Mouse (Mus musculus): ENCODE measurements around the gene Med12l. TPM values are rescaled to one million over a fixed set of nuclear protein-coding genes. Genes with fewer than 3 reads are reported as not detected.

Gene Med12l
- total and polyA plus RNA-seq, 3 experiments = 2.5 to 8.2 (median 6.9) TPM

DNA sequence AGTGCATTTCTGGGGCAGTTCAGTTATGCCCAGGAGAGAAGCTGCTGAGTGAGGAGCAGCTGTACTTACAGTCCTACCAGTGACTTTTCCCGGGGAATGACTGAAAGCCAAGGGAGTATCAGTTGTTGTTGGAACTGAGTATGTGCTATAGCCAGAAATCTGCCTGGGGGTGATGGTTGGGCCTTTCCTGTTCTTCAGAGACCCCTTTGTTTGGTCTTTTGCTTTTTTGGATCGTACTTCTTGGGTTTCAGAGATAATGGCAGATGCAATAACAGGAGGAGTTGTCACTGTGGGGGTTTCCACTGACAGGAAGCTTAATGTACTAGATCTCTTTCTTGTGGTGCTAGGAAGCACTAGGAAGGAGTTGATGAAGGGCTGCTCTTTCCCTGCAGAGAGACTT is 322.9 kb downstream of the Med12l start:
- Histone ChIP-seq H3K9ac (ENCODE audit: low read depth, low read length) (no peak overlapping the region), H3K36me3 (ENCODE audit: control insufficient read depth, insufficient read depth, low read length) (no peaks in the 10 kb centered on the region), H3K4me1 (ENCODE audit: control insufficient read depth, insufficient read depth, low read length) (no peaks in the 10 kb centered on the region), H3K27ac (no peak overlapping the region), H3K79me2 (replicated peaks; ENCODE audit: control insufficient read depth, insufficient read depth, low read length) (no peaks in the 10 kb centered on the region), H3K4me3 (no peak overlapping the region), H3K27me3 (ENCODE audit: control insufficient read depth, insufficient read depth, low read length) (no peaks in the 10 kb centered on the region)
- intact Hi-C loops (cut with DNase I) = loop anchor here (10.0 kb wide), 1 partner anchor 416 kb away; no protein-coding TSS in a partner anchor
- DNase-seq = no peak
- no peak for TF ChIP-seq CTCF (IDR thresholded peaks at IDR 0.05)
- no peak for TF ChIP-seq POLR2A (IDR thresholded peaks at IDR 0.05; ENCODE audit: insufficient read depth, low read depth, low read length)
- WGBS = 60% methylated on average over 2 of the region's 2 CpGs

DNA sequence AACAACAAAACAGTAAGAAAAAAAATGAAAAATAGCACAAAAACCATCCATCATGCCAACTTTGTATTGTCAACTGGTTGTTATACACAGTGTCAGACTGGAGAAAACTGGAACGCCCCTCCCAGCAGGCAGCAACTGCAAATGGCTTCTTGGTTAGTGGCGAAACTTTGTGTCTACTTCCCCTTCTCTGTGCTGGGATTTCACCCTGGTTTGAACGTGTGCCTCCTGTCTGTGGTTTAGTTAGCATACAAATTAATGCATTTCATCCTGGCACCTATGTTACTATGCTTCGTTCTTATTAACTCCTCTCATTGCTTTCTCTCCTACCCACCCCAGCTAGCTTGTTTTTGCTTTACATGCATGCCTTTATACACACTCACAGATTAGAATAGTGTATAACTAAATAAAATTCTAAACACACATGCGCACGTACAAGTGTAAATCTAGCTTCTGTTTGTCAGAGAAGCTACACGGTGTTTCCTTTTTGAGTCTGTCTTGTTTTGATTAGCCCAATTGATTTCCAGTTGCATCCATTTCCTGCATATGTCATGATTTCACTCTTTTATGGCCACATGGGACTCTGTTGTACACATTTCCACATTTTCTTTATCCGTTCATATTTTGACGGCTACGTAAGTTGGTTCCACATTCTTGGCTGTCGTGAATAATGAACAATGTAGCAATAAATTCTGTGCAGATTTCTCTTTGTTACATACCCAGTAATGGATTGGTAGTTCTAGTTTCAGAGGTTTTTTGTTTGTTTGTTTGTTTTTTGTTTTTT is 336.2 kb downstream of the Med12l start:
- no peak for DNase-seq
- Histone ChIP-seq H3K79me2 (replicated peaks; ENCODE audit: control insufficient read depth, insufficient read depth, low read length) (no peaks in the 10 kb centered on the region), H3K27ac (no peak overlapping the region), H3K4me3 (no peak overlapping the region), H3K36me3 (ENCODE audit: control insufficient read depth, insufficient read depth, low read length) (no peaks in the 10 kb centered on the region), H3K9ac (ENCODE audit: low read depth, low read length) (no peak overlapping the region), H3K4me1 (ENCODE audit: control insufficient read depth, insufficient read depth, low read length) (peaks cover 1% of the 10 kb centered on the region; the same call in 1 of the 2 replicates), H3K27me3 (ENCODE audit: control insufficient read depth, insufficient read depth, low read length) (no peaks in the 10 kb centered on the region)
- TF ChIP-seq EP300 (IDR thresholded peaks at IDR 0.05; ENCODE audit: insufficient read depth, low read depth, low read length) (no peak), CTCF (IDR thresholded peaks at IDR 0.05) (no peak), POLR2A (IDR thresholded peaks at IDR 0.05; ENCODE audit: insufficient read depth, low read depth, low read length) (no peak)
- 61% methylated on average over 11 of the region's 11 CpGs for WGBS
- intact Hi-C loops (cut with DNase I) = no loop called here

DNA sequence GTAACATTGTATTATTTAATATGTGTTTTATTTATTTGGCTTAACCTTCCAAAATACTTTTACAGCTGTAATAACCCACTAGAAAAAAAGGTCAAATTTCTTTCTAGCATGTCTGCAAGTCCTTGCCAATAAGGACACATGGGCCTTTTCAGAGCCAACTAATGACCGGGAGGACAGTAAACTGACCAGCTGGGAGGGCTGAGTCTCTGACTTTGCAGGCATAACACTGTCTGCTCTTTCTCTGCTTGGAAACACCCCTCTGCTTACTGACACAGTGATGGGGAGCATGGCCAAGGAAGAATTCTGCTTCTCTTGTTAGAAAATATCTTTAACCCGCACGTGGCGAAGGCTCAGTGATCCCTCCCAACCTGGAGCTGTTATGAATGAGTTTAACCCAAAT is 337.4 kb downstream of the Med12l start:
- Histone ChIP-seq H3K4me1 (ENCODE audit: control insufficient read depth, insufficient read depth, low read length) (peaks cover 1% of the 10 kb centered on the region; the same call in 1 of the 2 replicates), H3K36me3 (ENCODE audit: control insufficient read depth, insufficient read depth, low read length) (no peaks in the 10 kb centered on the region), H3K9ac (ENCODE audit: low read depth, low read length) (no peak overlapping the region), H3K27me3 (ENCODE audit: control insufficient read depth, insufficient read depth, low read length) (no peaks in the 10 kb centered on the region), H3K4me3 (peak overlapping the region; percentile 52; the same call in 1 of the 2 replicates), H3K79me2 (replicated peaks; ENCODE audit: control insufficient read depth, insufficient read depth, low read length) (no peaks in the 10 kb centered on the region), H3K27ac (no peak overlapping the region)
- TF ChIP-seq EP300 (IDR thresholded peaks at IDR 0.05; ENCODE audit: insufficient read depth, low read depth, low read length) (no peak), POLR2A (IDR thresholded peaks at IDR 0.05; ENCODE audit: insufficient read depth, low read depth, low read length) (no peak), CTCF (IDR thresholded peaks at IDR 0.05) (no peak)
- intact Hi-C loops (cut with DNase I) = no loop called here
- WGBS = 52% methylated on average over 4 of the region's 4 CpGs
- peak; percentile 34 to 63 for DNase-seq

DNA sequence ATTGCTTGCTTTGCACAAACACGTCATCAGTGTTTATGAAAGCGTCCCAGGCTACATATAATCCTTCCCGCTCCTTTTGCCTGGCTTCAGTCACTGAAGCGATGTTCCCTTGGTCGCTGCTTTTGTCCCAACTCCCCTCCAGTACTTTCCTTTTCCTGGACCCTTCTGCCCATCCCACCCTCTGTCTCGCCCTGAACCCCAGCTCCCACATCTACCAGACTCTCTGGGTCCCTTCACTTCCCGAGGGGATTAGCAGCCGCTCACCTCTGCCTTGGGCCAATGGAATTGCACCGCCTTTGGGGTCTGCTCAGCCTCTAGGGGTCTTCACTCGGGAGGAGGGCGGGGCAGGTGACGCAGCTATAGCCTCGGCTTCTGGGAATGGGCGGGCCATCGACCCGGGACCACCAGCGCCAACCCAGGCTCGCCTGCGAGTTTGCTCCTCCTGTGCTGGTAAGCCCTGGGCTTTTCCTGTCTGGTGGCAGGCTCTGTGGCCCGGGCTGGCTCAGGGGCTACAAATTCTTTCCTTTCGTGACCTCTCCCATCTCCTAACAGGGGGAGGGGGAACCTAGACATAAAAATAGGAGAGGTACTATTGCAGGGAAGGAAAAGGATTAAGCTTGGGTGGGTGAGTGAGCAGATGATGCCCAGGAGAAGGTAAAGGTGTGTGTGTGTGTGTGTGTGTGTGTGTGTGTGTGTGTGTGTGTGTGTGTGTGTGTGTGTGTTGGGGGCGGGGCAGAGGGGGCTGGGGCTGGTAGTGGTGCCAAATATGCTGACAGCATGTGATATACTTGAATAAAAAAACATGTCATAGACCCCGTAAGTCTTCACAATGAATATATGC is 338.7 kb downstream of the Med12l start, which contains the start of gene Igsf10:
TSS of gene Igsf10 (minus strand) at position 330 of the 841 bp plus-strand sequence.
- 3% methylated on average over 22 of the region's 23 CpGs for WGBS
- H3K27ac ChIP-seq = peak within 1 kb of the TSS; percentile 23
- H3K9ac ChIP-seq (ENCODE audit: low read depth, low read length) = peak within 1 kb of the TSS; percentile 46
- DNase-seq = peak; percentile 32 to 48
- no peaks in the 10 kb centered on the region for H3K36me3 ChIP-seq (ENCODE audit: control insufficient read depth, insufficient read depth, low read length)
- TF ChIP-seq EP300 (IDR thresholded peaks at IDR 0.05; ENCODE audit: insufficient read depth, low read depth, low read length) (no peak), POLR2A (IDR thresholded peaks at IDR 0.05; ENCODE audit: insufficient read depth, low read depth, low read length) (no peak), CTCF (IDR thresholded peaks at IDR 0.05) (no peak)
- peaks cover 1% of the 10 kb centered on the region; the same call in 1 of the 2 replicates for H3K4me1 ChIP-seq (ENCODE audit: control insufficient read depth, insufficient read depth, low read length)
- intact Hi-C loops (cut with DNase I) = no loop called here
- H3K79me2 ChIP-seq (replicated peaks; ENCODE audit: control insufficient read depth, insufficient read depth, low read length) = no peaks in the 10 kb centered on the region
- H3K27me3 ChIP-seq (ENCODE audit: control insufficient read depth, insufficient read depth, low read length) = no peaks in the 10 kb centered on the region
- peak within 1 kb of the TSS; percentile 52 for H3K4me3 ChIP-seq

DNA sequence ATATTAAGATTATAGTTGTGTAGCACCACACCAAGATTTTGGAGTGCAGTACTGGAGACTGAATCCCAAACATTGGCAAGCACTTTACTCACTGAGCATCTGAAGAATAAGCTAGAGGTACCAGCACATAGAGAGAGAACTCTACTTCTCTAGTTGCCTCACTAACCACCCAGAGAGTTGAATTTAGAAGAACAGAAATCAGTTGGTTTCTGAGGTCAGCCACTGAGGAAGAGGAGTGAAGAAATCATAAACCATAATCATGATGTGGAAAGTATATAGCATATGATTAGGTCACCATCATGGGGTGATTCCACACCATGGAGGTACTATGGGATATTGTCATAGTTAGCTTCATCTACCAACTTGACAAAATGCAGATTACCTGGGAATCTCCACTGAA is 346.1 kb downstream of the Med12l start:
- Histone ChIP-seq H3K9ac (ENCODE audit: low read depth, low read length) (no peak overlapping the region), H3K27ac (no peak overlapping the region), H3K36me3 (ENCODE audit: control insufficient read depth, insufficient read depth, low read length) (no peaks in the 10 kb centered on the region), H3K4me1 (ENCODE audit: control insufficient read depth, insufficient read depth, low read length) (no peaks in the 10 kb centered on the region), H3K79me2 (replicated peaks; ENCODE audit: control insufficient read depth, insufficient read depth, low read length) (no peaks in the 10 kb centered on the region), H3K4me3 (no peak overlapping the region), H3K27me3 (ENCODE audit: control insufficient read depth, insufficient read depth, low read length) (no peaks in the 10 kb centered on the region)
- no peak for DNase-seq
- TF ChIP-seq EP300 (IDR thresholded peaks at IDR 0.05; ENCODE audit: insufficient read depth, low read depth, low read length) (no peak), POLR2A (IDR thresholded peaks at IDR 0.05; ENCODE audit: insufficient read depth, low read depth, low read length) (no peak), CTCF (IDR thresholded peaks at IDR 0.05) (no peak)
- intact Hi-C loops (cut with DNase I) = no loop called here

Data from heart, adult 2 months (tissue).